ENCODE assay signal across 23 mouse cellular contexts in genomic region chr3:6984918-6985317, GRCm38 (mm10).
A peak's percentile ranks its signal among the peaks of the same experiment; 100 is the strongest.
DNase-seq lines count a peak whose midpoint lies in the region; ATAC-seq lines count a peak whose summit lies in the region.
"Had no signal": no experiment of that assay in that cellular context is flagged by ENCODE, and none has a peak within 500 bp of the region (broad histone marks: within the 10 kb centered on the region; RNA-seq: fewer than 3 reads in every experiment).

No protein-coding gene starts in this region.

- H3K4me1 ChIP-seq in embryonic facial prominence, embryonic 11.5 days (ENCODE audit: control insufficient read depth, insufficient read depth, low read length), result no peaks in the 10 kb centered on the region
- H3K4me1 ChIP-seq in embryonic facial prominence, embryonic 10.5 days, result no peaks in the 10 kb centered on the region
- no peaks in the 10 kb centered on the region for H3K4me1 ChIP-seq in megakaryocyte, embryonic 14.5 days
- H3K4me1 ChIP-seq in embryonic facial prominence, embryonic 15.5 days, result no peaks in the 10 kb centered on the region
- H3K4me1 ChIP-seq: forebrain, embryonic 10.5 days; forebrain, embryonic 15.5 days; heart, embryonic 10.5 days; hindbrain, embryonic 13.5 days; intestine, embryonic 15.5 days had no signal

- H3K27ac ChIP-seq in embryonic facial prominence, embryonic 11.5 days (replicated peaks; ENCODE audit: low read depth, low read length), result no peak overlapping the region
- no peak overlapping the region for H3K27ac ChIP-seq in embryonic facial prominence, embryonic 10.5 days (replicated peaks)
- 0 out of 2 replicates have a peak overlapping the region, but pooled peaks have one; percentile 44 for H3K27ac ChIP-seq in embryonic facial prominence, embryonic 15.5 days (replicated peaks)
- H3K27ac ChIP-seq: forebrain, embryonic 10.5 days; forebrain, embryonic 15.5 days; heart, embryonic 10.5 days; hindbrain, embryonic 13.5 days; intestine, embryonic 15.5 days had no signal

- H3K9me3 ChIP-seq in embryonic facial prominence, embryonic 11.5 days (replicated peaks; ENCODE audit: control insufficient read depth, low read length), result no peaks in the 10 kb centered on the region
- no peaks in the 10 kb centered on the region for H3K9me3 ChIP-seq in embryonic facial prominence, embryonic 10.5 days
- H3K9me3 ChIP-seq in megakaryocyte, embryonic 14.5 days, result no peaks in the 10 kb centered on the region; the same call in 1 of the 2 replicates
- H3K9me3 ChIP-seq in embryonic facial prominence, embryonic 15.5 days (replicated peaks), result no peaks in the 10 kb centered on the region
- H3K9me3 ChIP-seq: forebrain, embryonic 10.5 days; forebrain, embryonic 15.5 days; heart, embryonic 10.5 days; hindbrain, embryonic 13.5 days; intestine, embryonic 15.5 days had no signal

- H3K4me3 ChIP-seq in embryonic facial prominence, embryonic 11.5 days (ENCODE audit: low read depth, low read length), result no peak overlapping the region
- H3K4me3 ChIP-seq in embryonic facial prominence, embryonic 10.5 days, result no peak overlapping the region
- H3K4me3 ChIP-seq in megakaryocyte, embryonic 14.5 days (replicated peaks), result peak overlapping the region; percentile 30
- H3K4me3 ChIP-seq in embryonic facial prominence, embryonic 15.5 days (replicated peaks), result no peak overlapping the region
- H3K4me3 ChIP-seq: erythroblast, embryonic 14.5 days; forebrain, embryonic 10.5 days; forebrain, embryonic 15.5 days; heart, embryonic 10.5 days; hindbrain, embryonic 13.5 days; intestine, embryonic 15.5 days had no signal

- no peaks in the 10 kb centered on the region for H3K36me3 ChIP-seq in embryonic facial prominence, embryonic 11.5 days (replicated peaks; ENCODE audit: control insufficient read depth, insufficient read depth, low read depth, low read length)
- no peaks in the 10 kb centered on the region for H3K36me3 ChIP-seq in embryonic facial prominence, embryonic 10.5 days (replicated peaks)
- no peaks in the 10 kb centered on the region for H3K36me3 ChIP-seq in megakaryocyte, embryonic 14.5 days (replicated peaks; ENCODE audit: low read length)
- no peaks in the 10 kb centered on the region for H3K36me3 ChIP-seq in embryonic facial prominence, embryonic 15.5 days
- H3K36me3 ChIP-seq: forebrain, embryonic 10.5 days; forebrain, embryonic 15.5 days; heart, embryonic 10.5 days; hindbrain, embryonic 13.5 days; intestine, embryonic 15.5 days had no signal

- no peak for ATAC-seq in embryonic facial prominence, embryonic 11.5 days (replicated peaks; ENCODE audit: insufficient number of reproducible peaks, low FRiP score, low TSS enrichment, low read depth)
- no peak for ATAC-seq in megakaryocyte, adult 5-6 weeks (ENCODE audit: poor library complexity, severe bottlenecking)
- peak; percentile 75 for ATAC-seq in embryonic facial prominence, embryonic 15.5 days (ENCODE audit: insufficient number of reproducible peaks, low FRiP score, low TSS enrichment, low read depth)
- ATAC-seq: activated CD4-positive, CD25-positive, alpha-beta regulatory T cell, adult 4 months; forebrain, embryonic 15.5 days; intestine, embryonic 15.5 days; Patski had no signal

- H3K9ac ChIP-seq in embryonic facial prominence, embryonic 11.5 days (replicated peaks; ENCODE audit: low read length), result no peak overlapping the region
- no peak overlapping the region for H3K9ac ChIP-seq in embryonic facial prominence, embryonic 15.5 days
- H3K9ac ChIP-seq: forebrain, embryonic 15.5 days; hindbrain, embryonic 13.5 days; intestine, embryonic 15.5 days had no signal

- WGBS in embryonic facial prominence, embryonic 11.5 days, result 77% methylated on average over 4 of the region's 4 CpGs
- 72% methylated on average over 4 of the region's 4 CpGs for WGBS in embryonic facial prominence, embryonic 10.5 days
- 30% methylated on average over 4 of the region's 4 CpGs for WGBS in embryonic facial prominence, embryonic 15.5 days

- H3K4me2 ChIP-seq in embryonic facial prominence, embryonic 11.5 days (ENCODE audit: low read depth, low read length), result no peak overlapping the region
- no peak overlapping the region for H3K4me2 ChIP-seq in embryonic facial prominence, embryonic 15.5 days (replicated peaks)
- H3K4me2 ChIP-seq: forebrain, embryonic 15.5 days; hindbrain, embryonic 13.5 days; intestine, embryonic 15.5 days had no signal

- DNase-seq in embryonic facial prominence, embryonic 11.5 days (ENCODE audit: low spot score), result peak; percentile 29
- no peak for DNase-seq in embryonic facial prominence, embryonic 10.5 days (ENCODE audit: low spot score)
- DNase-seq in liver, result no peak
- DNase-seq: adrenal gland, postnatal 14 days; cerebellum, adult 18-20 months; cerebellum, adult 9-11 months; cerebellum, postnatal 36 days; gastrocnemius, postnatal 14 days; heart, postnatal 10 days; heart, postnatal 4 days; kidney, adult 2 months had no signal

- no peaks in the 10 kb centered on the region for H3K27me3 ChIP-seq in embryonic facial prominence, embryonic 11.5 days (ENCODE audit: control insufficient read depth, insufficient read depth, low read length)
- H3K27me3 ChIP-seq in embryonic facial prominence, embryonic 10.5 days (replicated peaks; ENCODE audit: low read depth, poor library complexity, severe bottlenecking), result no peaks in the 10 kb centered on the region
- no peaks in the 10 kb centered on the region for H3K27me3 ChIP-seq in megakaryocyte, embryonic 14.5 days (replicated peaks)
- H3K27me3 ChIP-seq in embryonic facial prominence, embryonic 15.5 days, result no peaks in the 10 kb centered on the region
- H3K27me3 ChIP-seq: CH12.LX; forebrain, embryonic 15.5 days; hindbrain, embryonic 13.5 days; intestine, embryonic 15.5 days; Patski had no signal
